Mouse (Mus musculus) limb, embryonic 13.5 days (tissue): ENCODE data around the gene Atf3. TPM values are rescaled to one million over a fixed set of nuclear protein-coding genes. Genes with fewer than 3 reads are reported as not detected.
A peak's percentile ranks its signal among the peaks of the same experiment; 100 is the strongest.

Source experiments
- ATAC-seq: fragments of 200-750 bp; cut with Nextera tagmentation; 2 replicates; pipeline ENCODE4 v1.8.0; 2017; ENCODE audit warnings: low read depth, moderate number of reproducible peaks, moderate TSS enrichment; ENCODE audit not compliant: low FRiP score
- H3K27ac ChIP-seq: fragments of 300-500 bp; sonication (generic); 2 replicates; pipeline ENCODE4 v1.5.1; 2015; ENCODE audit warnings: inconsistent platforms, mild to moderate bottlenecking, moderate library complexity
- H3K27me3 ChIP-seq: fragments of 300-500 bp; sonication (generic); 2 replicates; pipeline ENCODE4 v1.6.1; 2015; ENCODE audit warnings: mild to moderate bottlenecking, inconsistent platforms
- H3K36me3 ChIP-seq: fragments of 300-500 bp; sonication (generic); 2 replicates; pipeline ENCODE4 v1.6.1; 2015; ENCODE audit warnings: inconsistent platforms, mild to moderate bottlenecking, moderate library complexity
- H3K4me1 ChIP-seq: fragments of 300-500 bp; sonication (generic); 2 replicates; pipeline ENCODE4 v1.6.1; 2015; ENCODE audit warnings: inconsistent platforms
- H3K4me2 ChIP-seq: fragments of 300-500 bp; sonication (generic); replicated peaks from 2 replicates; pipeline ENCODE4 v1.6.1; 2015; ENCODE audit warnings: inconsistent platforms, mild to moderate bottlenecking, moderate library complexity
- H3K4me3 ChIP-seq: fragments of 300-500 bp; sonication (generic); 2 replicates; pipeline ENCODE4 v1.5.1; 2015; ENCODE audit warnings: moderate library complexity, mild to moderate bottlenecking, inconsistent platforms
- H3K9ac ChIP-seq: fragments of 300-500 bp; sonication (generic); 2 replicates; pipeline ENCODE4 v1.6.1; 2015; ENCODE audit warnings: mild to moderate bottlenecking, inconsistent platforms
- H3K9me3 ChIP-seq: fragments of 300-500 bp; sonication (generic); 2 replicates; pipeline ENCODE4 v1.6.1; 2016; ENCODE audit warnings: inconsistent platforms
- WGBS: fragments of 180-500 bp; shearing (Covaris S2); methylation state at CpG from one replicate; pipeline ENCODE4 v1.1.7; 2015; 5-methylcytosine and 5-hydroxymethylcytosine counted together
- polyA plus RNA-seq: library from polyadenylated mRNA; unstranded; fragments of >200 nt; fragmentation: Nextera tagmentation; extraction: Ambion mirVana; gene quantifications from 2 replicates; pipeline ENCODE4 v1.2.1, GENCODE M21; 2015

Atf3 gene
- polyA plus RNA-seq, 1 experiment from 2014 or later, result 4.3 TPM

DNA sequence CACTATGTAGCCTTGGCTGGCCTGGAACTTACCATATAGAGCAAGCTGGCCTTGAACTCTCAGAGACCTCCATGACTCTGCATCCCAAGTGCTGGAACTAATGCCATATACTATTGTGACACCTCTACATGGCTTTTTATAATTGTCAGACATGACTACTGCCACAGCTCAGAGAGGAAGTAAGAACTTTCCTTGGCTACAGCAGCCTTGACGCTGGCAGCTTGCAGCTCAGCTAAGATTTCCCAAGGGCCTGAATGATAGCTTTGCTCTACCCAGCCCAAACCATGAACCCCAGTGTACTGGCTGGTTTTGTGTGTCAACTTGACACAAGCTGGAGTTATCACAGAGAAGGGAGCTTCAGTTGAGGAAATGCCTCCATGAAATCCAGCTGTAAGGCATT is 35.8 kb upstream of the Atf3 start:
- Histone ChIP-seq H3K27me3 (no peaks in the 10 kb centered on the region), H3K27ac (no peak overlapping the region), H3K4me3 (no peak overlapping the region), H3K4me2 (no peak overlapping the region), H3K9ac (no peak overlapping the region), H3K36me3 (no peaks in the 10 kb centered on the region), H3K4me1 (no peaks in the 10 kb centered on the region), H3K9me3 (no peaks in the 10 kb centered on the region)
- 74% methylated on average over 1 of the region's 1 CpGs for WGBS
- ATAC-seq, result no peak

DNA sequence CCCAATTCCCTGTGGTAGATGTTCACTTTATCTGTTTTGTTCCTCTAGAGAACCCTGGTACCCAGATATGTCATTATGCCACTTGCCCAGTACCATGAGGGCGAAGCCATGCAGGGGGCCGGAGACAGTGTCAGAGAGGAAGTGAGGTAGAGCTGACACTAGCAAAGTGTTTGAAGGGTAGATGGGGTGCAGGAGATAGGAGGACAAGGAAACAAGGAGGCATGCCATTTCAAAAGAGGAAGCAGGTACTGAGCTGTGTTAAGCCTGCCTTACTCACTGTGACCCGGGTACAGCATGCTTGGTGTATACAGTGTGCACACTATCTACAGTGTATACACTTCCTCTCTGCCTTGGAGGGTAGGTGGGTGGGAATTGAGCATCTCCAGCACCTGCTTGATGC is 32.1 kb upstream of the Atf3 start:
- H3K27ac ChIP-seq, result no peak overlapping the region
- 84% methylated on average over 3 of the region's 3 CpGs for WGBS
- no peak overlapping the region for H3K9ac ChIP-seq
- peaks cover 11% of the 10 kb centered on the region for H3K36me3 ChIP-seq
- ATAC-seq, result no peak
- peaks cover 8% of the 10 kb centered on the region for H3K9me3 ChIP-seq
- no peak overlapping the region for H3K4me2 ChIP-seq
- H3K4me3 ChIP-seq, result no peak overlapping the region
- no peaks in the 10 kb centered on the region for H3K27me3 ChIP-seq
- H3K4me1 ChIP-seq, result no peaks in the 10 kb centered on the region

DNA sequence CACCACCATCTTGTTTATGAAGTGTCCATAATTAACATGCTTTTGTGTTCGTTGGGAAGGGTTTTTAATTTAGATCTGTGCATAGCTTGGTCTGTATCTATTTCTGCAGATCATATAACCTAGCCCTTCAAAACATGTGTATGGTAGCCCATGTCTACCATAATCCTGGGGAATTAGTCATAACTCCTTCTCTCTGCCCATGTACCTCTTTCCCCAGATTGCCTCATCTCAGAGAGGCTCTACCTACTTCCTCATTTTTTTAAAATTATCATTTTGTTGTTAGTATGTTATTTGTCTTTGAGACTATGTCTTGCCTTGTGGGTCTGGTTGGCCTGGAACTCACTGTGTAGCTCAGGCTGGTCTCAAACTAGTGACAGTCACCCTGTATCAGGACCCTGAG is 30.6 kb upstream of the Atf3 start:
- Histone ChIP-seq H3K9me3 (peaks cover 8% of the 10 kb centered on the region), H3K4me2 (no peak overlapping the region), H3K27ac (no peak overlapping the region), H3K9ac (no peak overlapping the region), H3K4me3 (no peak overlapping the region), H3K36me3 (peaks cover 11% of the 10 kb centered on the region), H3K27me3 (no peaks in the 10 kb centered on the region), H3K4me1 (no peaks in the 10 kb centered on the region)
- no peak for ATAC-seq
- WGBS, result 65% methylated on average over 1 of the region's 1 CpGs

DNA sequence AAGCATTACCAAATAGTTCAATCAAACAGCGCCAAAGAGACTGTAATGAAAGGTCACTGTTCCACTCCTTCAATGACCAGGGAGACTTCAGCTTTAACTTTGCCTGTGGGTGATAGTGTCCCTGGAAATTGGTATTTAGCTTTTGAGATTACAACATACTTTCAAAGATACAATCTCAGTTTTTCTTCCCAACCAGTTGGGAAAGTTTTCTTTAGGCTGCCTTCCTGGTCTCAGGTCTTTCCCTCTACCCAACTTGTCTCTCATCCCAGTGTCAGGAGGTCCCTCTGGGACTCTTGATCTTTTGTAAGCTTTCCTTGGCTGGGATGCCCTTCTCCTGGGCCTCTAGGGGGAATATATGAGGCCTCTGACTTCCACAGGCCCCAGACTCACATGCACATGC is 29.7 kb upstream of the Atf3 start:
- Histone ChIP-seq H3K9me3 (peaks cover 8% of the 10 kb centered on the region), H3K36me3 (peaks cover 11% of the 10 kb centered on the region), H3K27ac (no peak overlapping the region), H3K27me3 (no peaks in the 10 kb centered on the region), H3K4me3 (no peak overlapping the region), H3K4me2 (no peak overlapping the region), H3K4me1 (no peaks in the 10 kb centered on the region), H3K9ac (no peak overlapping the region)
- ATAC-seq, result no peak
- 98% methylated on average over 1 of the region's 1 CpGs for WGBS

DNA sequence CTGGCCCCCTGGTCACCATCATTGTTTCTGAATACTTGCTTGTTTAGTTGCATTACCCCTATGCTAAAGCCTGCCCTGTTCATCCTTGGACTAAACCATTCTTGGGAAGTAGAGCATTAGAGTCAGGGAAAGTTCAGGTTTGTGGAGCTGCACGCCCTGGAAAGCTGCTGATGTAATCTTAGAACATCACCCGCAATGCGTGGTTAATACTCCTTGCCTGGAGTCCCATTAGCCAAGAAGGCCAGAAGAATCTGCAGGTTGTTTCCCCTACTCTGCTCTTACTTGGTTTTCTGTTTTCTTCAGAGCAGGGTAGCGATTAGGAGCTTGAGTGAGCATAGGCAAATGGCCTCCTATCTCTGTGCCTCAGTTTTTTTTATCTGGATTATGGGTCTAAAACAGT is 26.0 kb upstream of the Atf3 start:
- H3K36me3 ChIP-seq, result peaks cover 11% of the 10 kb centered on the region
- H3K4me1 ChIP-seq, result peaks cover 7% of the 10 kb centered on the region
- no peak overlapping the region for H3K4me2 ChIP-seq
- 88% methylated on average over 4 of the region's 4 CpGs for WGBS
- H3K9me3 ChIP-seq, result peaks cover 8% of the 10 kb centered on the region
- no peak for ATAC-seq
- H3K27me3 ChIP-seq, result no peaks in the 10 kb centered on the region
- no peak overlapping the region for H3K27ac ChIP-seq
- H3K9ac ChIP-seq, result no peak overlapping the region
- no peak overlapping the region for H3K4me3 ChIP-seq

DNA sequence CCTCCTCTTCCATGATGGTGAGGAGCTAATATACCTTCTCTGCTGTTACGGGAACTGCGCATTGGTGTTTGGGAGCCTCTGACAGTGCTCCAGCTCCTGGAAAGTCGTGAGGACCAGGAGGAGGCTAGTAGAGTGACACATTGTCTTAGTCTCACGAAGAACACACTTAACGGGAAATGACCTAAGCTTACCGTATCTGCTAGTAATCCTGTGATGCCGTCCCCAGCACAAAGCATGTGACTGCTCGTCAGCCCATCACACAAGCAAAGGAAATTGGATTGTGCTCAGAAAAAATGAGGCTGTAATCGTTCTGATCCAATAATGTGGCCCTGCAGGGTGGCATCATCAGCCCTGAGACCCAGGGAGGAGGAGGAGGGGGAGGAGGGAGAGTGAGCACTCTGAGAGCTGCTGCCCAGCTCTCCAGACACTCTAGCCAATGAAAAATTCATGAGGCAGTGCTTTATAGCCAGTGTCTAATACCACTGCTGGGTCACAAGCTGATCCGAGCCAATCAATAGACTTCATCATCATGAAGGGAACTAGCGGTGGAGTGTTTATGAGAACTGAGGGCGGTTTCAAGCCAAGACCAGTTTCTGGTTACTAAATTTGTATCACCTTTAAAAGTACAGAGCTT is 24.3 kb upstream of the Atf3 start:
- WGBS, result 59% methylated on average over 12 of the region's 12 CpGs
- peaks cover 7% of the 10 kb centered on the region for H3K4me1 ChIP-seq
- no peaks in the 10 kb centered on the region for H3K27me3 ChIP-seq
- 0 out of 2 replicates have a peak overlapping the region, but pooled peaks have one; percentile 15 for H3K27ac ChIP-seq
- peaks cover 11% of the 10 kb centered on the region for H3K36me3 ChIP-seq
- H3K9me3 ChIP-seq, result peaks cover 8% of the 10 kb centered on the region
- peak; percentile 83; the same call in 1 of the 2 replicates for ATAC-seq
- H3K4me3 ChIP-seq, result no peak overlapping the region
- H3K4me2 ChIP-seq, result peak overlapping the region; percentile 19; the same call in 1 of the 2 replicates
- H3K9ac ChIP-seq, result no peak overlapping the region

DNA sequence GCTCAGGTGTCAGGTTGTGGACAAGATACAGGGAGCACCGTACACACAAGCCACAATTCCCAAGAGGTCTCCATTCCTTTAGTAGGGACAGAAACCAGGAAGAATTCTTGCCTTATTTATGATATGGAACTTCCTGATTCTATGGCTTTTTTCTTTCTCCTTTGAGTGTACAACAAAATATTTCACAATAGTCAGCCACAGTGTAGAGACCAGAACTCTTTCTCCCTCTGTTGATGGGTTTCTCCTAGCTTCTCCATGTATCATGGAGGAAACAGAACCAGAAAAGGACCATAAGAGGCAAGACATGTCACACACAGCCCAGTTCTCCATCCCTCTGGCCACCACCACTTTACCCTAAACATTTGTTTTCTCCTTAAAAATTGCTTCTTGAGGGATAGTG is 23.7 kb upstream of the Atf3 start:
- Histone ChIP-seq H3K27ac (no peak overlapping the region), H3K4me2 (no peak overlapping the region), H3K27me3 (no peaks in the 10 kb centered on the region), H3K36me3 (peaks cover 8% of the 10 kb centered on the region), H3K9ac (no peak overlapping the region), H3K9me3 (peaks cover 5% of the 10 kb centered on the region), H3K4me1 (peaks cover 7% of the 10 kb centered on the region), H3K4me3 (no peak overlapping the region)
- WGBS, result 79% methylated on average over 1 of the region's 1 CpGs
- no peak for ATAC-seq

DNA sequence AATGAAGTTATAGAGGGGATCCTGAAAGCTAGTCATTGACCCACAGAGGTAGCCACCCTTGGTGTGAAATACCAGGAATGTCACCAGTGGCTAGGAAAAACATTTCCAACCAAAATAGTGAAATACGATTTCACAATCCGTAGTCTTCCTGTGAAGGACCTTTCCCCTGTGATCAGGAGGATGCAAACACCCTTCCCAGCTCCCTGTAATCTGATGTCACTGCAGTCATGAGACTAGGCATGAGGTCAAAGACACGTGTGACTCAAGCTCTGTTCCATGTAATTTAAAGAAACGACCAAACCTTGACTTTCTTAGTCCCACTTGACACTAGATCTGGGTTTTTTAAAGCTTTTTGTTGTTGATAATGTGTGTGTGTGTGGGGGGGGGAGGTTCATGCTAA is 21.8 kb upstream of the Atf3 start:
- no peaks in the 10 kb centered on the region for H3K9me3 ChIP-seq
- H3K4me1 ChIP-seq, result peaks cover 7% of the 10 kb centered on the region
- WGBS, result 80% methylated on average over 4 of the region's 4 CpGs
- no peak overlapping the region for H3K27ac ChIP-seq
- H3K36me3 ChIP-seq, result no peaks in the 10 kb centered on the region
- no peaks in the 10 kb centered on the region for H3K27me3 ChIP-seq
- no peak for ATAC-seq
- no peak overlapping the region for H3K4me2 ChIP-seq
- H3K4me3 ChIP-seq, result no peak overlapping the region
- H3K9ac ChIP-seq, result no peak overlapping the region

DNA sequence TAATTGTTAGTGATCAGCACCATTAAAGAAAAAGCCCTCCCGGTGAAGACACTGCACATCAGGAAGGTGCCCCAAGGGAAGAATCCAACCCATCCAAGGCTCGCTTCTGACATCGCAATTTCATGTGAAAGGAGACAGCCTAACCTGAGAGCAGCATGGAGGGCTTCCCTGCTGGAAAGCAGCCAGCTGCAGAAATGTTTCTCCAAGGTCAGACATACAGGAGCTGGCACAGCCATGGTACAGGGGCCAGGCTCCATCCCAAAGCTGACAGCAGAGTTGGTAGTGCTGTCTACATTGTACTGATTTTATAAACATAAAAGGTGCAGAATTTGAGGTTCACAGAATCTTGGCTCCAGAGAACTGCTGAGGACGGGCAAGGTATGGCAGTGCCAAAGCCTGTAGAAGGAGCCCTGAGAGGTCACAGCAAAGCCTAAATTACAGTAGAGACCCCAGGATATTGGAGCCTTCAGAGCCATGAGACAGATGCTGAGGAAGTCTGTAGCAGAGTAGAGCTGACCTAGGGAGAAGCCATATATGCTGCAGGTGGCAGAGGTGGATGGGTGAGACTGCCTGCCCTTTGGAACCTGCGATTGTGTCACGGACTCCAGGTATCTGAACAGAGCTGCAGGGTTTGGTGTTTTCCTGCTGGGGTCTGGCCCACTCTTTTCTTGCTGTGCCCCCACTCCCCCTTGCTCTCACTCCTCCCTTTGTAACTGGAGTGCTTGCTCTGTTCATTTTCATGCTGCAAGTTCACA is 18.1 kb upstream of the Atf3 start:
- Histone ChIP-seq H3K9me3 (0 out of 2 replicates have a peak, but pooled peaks cover 4% of the 10 kb centered on the region), H3K4me2 (no peak overlapping the region), H3K36me3 (0 out of 2 replicates have a peak, but pooled peaks cover 2% of the 10 kb centered on the region), H3K9ac (no peak overlapping the region), H3K27ac (no peak overlapping the region), H3K4me1 (no peaks in the 10 kb centered on the region), H3K4me3 (no peak overlapping the region), H3K27me3 (no peaks in the 10 kb centered on the region)
- WGBS, result 83% methylated on average over 6 of the region's 6 CpGs
- no peak for ATAC-seq

DNA sequence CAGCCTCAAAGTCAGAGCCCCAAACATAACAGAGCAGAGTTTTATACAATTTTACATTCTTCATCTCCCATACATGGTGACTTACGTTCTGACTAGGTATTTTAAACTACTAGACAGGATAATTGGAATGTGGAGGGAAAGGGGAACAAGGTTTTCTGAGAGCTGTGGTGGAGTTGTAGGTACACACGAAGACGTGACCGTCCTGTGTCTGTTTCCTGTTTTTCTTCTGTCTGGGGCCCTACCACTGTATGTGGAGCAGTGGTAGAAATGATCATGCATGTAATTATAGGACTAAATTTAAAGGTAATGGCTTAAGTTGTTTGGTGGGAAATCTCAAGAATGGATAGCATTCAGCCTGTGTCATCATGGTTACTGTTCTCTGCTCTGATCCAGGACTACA is 17.0 kb upstream of the Atf3 start:
- WGBS, result 86% methylated on average over 4 of the region's 4 CpGs
- 0 out of 2 replicates have a peak, but pooled peaks cover 2% of the 10 kb centered on the region for H3K36me3 ChIP-seq
- H3K27me3 ChIP-seq, result no peaks in the 10 kb centered on the region
- 0 out of 2 replicates have a peak, but pooled peaks cover 4% of the 10 kb centered on the region for H3K9me3 ChIP-seq
- no peak overlapping the region for H3K9ac ChIP-seq
- H3K4me2 ChIP-seq, result no peak overlapping the region
- H3K27ac ChIP-seq, result no peak overlapping the region
- H3K4me1 ChIP-seq, result no peaks in the 10 kb centered on the region
- no peak overlapping the region for H3K4me3 ChIP-seq
- no peak for ATAC-seq

DNA sequence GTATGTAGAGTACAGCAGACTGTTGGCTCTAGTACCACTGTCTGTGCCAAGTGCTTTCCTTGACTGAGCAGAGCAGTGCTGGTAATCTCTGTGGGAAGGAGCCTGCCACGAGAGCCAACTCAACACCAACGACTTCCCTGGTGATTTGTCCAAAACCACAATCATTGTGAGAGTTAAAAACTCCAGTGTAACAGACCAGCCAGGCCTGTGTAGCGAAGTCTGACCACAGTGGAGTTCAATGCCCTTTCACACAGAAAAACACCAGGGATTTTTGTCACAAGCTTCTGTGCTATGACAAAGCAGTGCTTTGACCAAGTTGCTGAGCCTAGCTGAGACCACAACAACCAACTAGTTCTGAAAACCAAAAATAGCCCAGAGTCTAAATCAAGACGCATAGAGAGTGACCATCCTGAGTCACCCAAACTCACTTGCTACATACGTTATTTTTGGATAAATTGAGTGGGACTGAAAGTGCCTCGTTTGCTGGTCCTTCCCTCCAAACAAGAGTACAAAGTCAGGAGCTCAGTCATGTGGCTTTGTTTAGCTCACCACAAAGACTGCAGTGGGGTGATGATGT is 12.6 kb upstream of the Atf3 start:
- WGBS, result 78% methylated on average over 6 of the region's 6 CpGs
- no peak overlapping the region for H3K27ac ChIP-seq
- H3K4me2 ChIP-seq, result no peak overlapping the region
- H3K9ac ChIP-seq, result no peak overlapping the region
- 0 out of 2 replicates have a peak, but pooled peaks cover 4% of the 10 kb centered on the region for H3K9me3 ChIP-seq
- no peak overlapping the region for H3K4me3 ChIP-seq
- no peaks in the 10 kb centered on the region for H3K27me3 ChIP-seq
- H3K4me1 ChIP-seq, result peaks cover 1% of the 10 kb centered on the region
- 0 out of 2 replicates have a peak, but pooled peaks cover 2% of the 10 kb centered on the region for H3K36me3 ChIP-seq
- ATAC-seq, result no peak

DNA sequence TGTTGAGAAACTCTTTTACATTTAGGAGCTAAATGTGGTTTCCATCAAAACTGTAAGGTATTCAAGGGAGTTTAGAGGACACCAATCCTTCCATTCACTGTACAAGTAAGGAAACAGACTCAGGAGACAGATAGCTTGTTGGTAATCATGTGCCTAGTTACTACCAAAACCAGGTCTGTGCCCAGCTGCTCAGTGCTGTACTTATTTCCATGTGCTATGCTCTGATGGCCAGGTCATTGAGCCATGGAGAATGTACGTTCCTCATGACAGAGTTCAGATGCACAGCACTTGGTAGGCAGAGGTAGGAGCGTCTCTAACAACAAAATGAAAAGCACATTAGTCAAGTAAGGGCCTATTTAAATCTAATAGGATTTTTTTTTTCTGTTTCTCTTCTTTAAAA is 8.7 kb upstream of the Atf3 start:
- ATAC-seq, result no peak
- no peak overlapping the region for H3K9ac ChIP-seq
- 0 out of 2 replicates have a peak, but pooled peaks cover 2% of the 10 kb centered on the region for H3K36me3 ChIP-seq
- H3K4me1 ChIP-seq, result peaks cover 13% of the 10 kb centered on the region
- H3K9me3 ChIP-seq, result 0 out of 2 replicates have a peak, but pooled peaks cover under 1% of the 10 kb centered on the region
- no peak overlapping the region for H3K4me3 ChIP-seq
- no peak overlapping the region for H3K4me2 ChIP-seq
- WGBS, result 85% methylated on average over 2 of the region's 2 CpGs
- H3K27ac ChIP-seq, result no peak overlapping the region
- H3K27me3 ChIP-seq, result no peaks in the 10 kb centered on the region
